Mouse (Mus musculus) bone marrow, adult 2 months (tissue): ENCODE measurements around the gene L1cam. TPM values are rescaled to one million over a fixed set of nuclear protein-coding genes. Genes with fewer than 3 reads are reported as not detected.

ENCODE experiments used
- H3K27ac ChIP-seq: fragments of 200-500 bp; 2 replicates; pipeline ENCODE4 v1.5.1; 2012; ENCODE audit warnings: low read depth, mild to moderate bottlenecking, control low read depth, inconsistent platforms, low read length; ENCODE audit not compliant: control insufficient read depth, poor library complexity, insufficient read depth
- H3K4me1 ChIP-seq: fragments of 200-500 bp; 2 replicates; pipeline ENCODE4 v1.6.1; 2011; ENCODE audit warnings: low read length; ENCODE audit not compliant: control insufficient read depth, insufficient read depth
- H3K4me3 ChIP-seq: fragments of 200-500 bp; replicated peaks from 2 replicates; pipeline ENCODE3; 2011; ENCODE audit warnings: mild to moderate bottlenecking, low read depth, low read length, control low read depth; ENCODE audit not compliant: control insufficient read depth
- CTCF ChIP-seq: fragments of 200-500 bp; IDR thresholded peaks from 2 replicates; pipeline ENCODE4 v1.5.1; 2011; ENCODE audit warnings: low read length, control low read depth; ENCODE audit not compliant: control insufficient read depth, insufficient read depth
- POLR2A ChIP-seq: fragments of 200-500 bp; IDR thresholded peaks from 2 replicates; pipeline ENCODE4 v1.6.1; 2011; ENCODE audit warnings: low read depth, mild to moderate bottlenecking, control low read depth, low read length, borderline replicate concordance; ENCODE audit not compliant: control insufficient read depth
- WGBS: fragments of 180-500 bp; shearing (Covaris S2); methylation state at CpG from one replicate; pipeline ENCODE4 v1.1.7; 2018; 5-methylcytosine and 5-hydroxymethylcytosine counted together
- polyA plus RNA-seq: library from polyadenylated mRNA; stranded (reverse); fragments of >200 nt; gene quantifications from 2 replicates; pipeline ENCODE4 v1.2.4, GENCODE M21; 2011; ENCODE audit warnings: low replicate concordance; ENCODE audit not compliant: missing spikeins, insufficient read depth, insufficient read length

The L1cam gene
- polyA plus RNA-seq, 1 experiment: 12.7 TPM

- no peaks in the 10 kb centered on the region for H3K4me1 ChIP-seq
- TF ChIP-seq POLR2A: no peak
- no peak for TF ChIP-seq CTCF
- no peak overlapping the region for H3K27ac ChIP-seq
- H3K4me3 ChIP-seq: no peak overlapping the region
Measured at GRCm38 (mm10) chrX:73871474-73871873, 24.4 kb downstream of the L1cam start.

GRCm38 (mm10) chrX:73869334-73869733, 26.6 kb downstream of the L1cam start:
- Histone ChIP-seq H3K27ac (no peak overlapping the region), H3K4me1 (no peaks in the 10 kb centered on the region), H3K4me3 (no peak overlapping the region)
- 11% methylated on average over 5 of the region's 5 CpGs for WGBS
- TF ChIP-seq CTCF (0 out of 2 replicates have a peak, but pooled peaks have one; percentile 4), POLR2A (no peak)

DNA sequence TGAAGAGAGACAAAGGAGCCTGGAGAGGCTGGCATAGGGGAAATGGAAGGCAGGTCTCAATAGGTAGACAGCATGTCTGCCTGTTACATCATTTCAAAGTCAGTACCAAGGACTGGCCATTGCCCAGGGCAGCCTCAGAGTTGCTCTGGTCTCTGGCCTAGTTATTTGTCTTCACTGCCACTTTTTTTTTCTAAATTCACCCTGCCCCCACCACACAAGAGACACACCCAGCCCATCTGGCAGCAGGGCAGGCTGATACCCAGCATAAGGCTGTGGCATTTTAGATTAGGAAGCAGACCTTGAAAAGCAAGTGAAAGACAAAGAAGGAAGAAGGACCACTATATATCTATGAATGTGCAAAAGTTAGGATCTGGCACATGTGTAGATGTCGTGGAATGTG, 28.1 kb downstream of the L1cam start:
- Histone ChIP-seq H3K4me3 (no peak overlapping the region), H3K4me1 (no peaks in the 10 kb centered on the region), H3K27ac (no peak overlapping the region)
- TF ChIP-seq CTCF (no peak), POLR2A (no peak)
- WGBS: 52% methylated on average over 1 of the region's 1 CpGs

GRCm38 (mm10) chrX:73867256-73867655, 28.6 kb downstream of the L1cam start:
- Histone ChIP-seq H3K4me1 (no peaks in the 10 kb centered on the region), H3K4me3 (no peak overlapping the region), H3K27ac (no peak overlapping the region)
- TF ChIP-seq CTCF (no peak), POLR2A (no peak)
- WGBS: 60% methylated on average over 3 of the region's 3 CpGs

DNA sequence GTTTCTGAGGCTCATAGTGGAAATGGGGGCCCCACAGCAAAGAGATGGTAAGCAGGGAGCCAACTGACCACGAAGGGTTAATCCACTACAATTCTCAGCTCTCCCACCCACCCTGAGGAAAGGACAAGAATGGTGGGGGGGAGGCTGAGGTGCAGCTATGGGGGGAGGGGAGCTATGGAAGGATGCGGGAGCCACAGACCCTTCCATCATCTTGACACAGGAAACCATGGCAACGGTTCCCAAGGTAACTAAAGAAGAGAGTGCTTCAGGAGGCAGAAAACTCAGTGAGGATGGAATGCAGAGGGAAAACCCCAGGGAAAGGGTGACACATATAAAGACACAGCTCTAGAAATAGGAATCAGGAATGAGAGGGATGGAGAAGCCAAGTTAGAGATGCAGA, 31.2 kb downstream of the L1cam start:
- no peak overlapping the region for H3K27ac ChIP-seq
- no peak overlapping the region for H3K4me3 ChIP-seq
- TF ChIP-seq CTCF (no peak), POLR2A (no peak)
- 59% methylated on average over 3 of the region's 3 CpGs for WGBS
- no peaks in the 10 kb centered on the region for H3K4me1 ChIP-seq

- TF ChIP-seq CTCF: no peak
- no peak for TF ChIP-seq POLR2A
- no peaks in the 10 kb centered on the region for H3K4me1 ChIP-seq
- H3K4me3 ChIP-seq: no peak overlapping the region
- no peak overlapping the region for H3K27ac ChIP-seq
- 56% methylated on average over 3 of the region's 3 CpGs for WGBS
Measured at GRCm38 (mm10) chrX:73855087-73855408, 40.9 kb downstream of the L1cam start.

GRCm38 (mm10) chrX:73854326-73855086, 41.4 kb downstream of the L1cam start:
- TF ChIP-seq POLR2A (no peak), CTCF (no peak)
- 75% methylated on average over 9 of the region's 9 CpGs for WGBS
- H3K27ac ChIP-seq: no peak overlapping the region
- H3K4me1 ChIP-seq: no peaks in the 10 kb centered on the region
- no peak overlapping the region for H3K4me3 ChIP-seq

DNA sequence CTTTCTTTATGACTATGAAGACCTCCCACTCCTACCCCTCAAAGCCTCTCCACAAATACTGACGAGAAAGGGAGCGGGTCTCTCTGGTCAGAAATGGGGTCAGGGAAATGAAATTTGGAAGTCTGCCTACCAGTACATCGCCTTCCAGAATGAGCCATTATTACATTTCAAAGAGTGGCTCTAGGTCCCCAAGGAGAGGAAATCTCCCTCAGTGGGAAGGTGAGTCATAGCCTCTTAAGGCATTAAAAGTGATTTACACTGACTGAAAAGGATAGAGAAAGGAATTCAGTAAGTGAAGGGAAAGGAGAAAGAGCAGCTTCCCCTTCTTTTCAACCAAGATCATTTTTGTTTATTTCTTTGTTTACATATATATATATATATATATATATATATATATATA, 59.2 kb downstream of the L1cam start:
- H3K27ac ChIP-seq: no peak overlapping the region
- H3K4me3 ChIP-seq: no peak overlapping the region
- no peaks in the 10 kb centered on the region for H3K4me1 ChIP-seq
- TF ChIP-seq POLR2A (no peak), CTCF (no peak)
- WGBS: 86% methylated on average over 3 of the region's 3 CpGs

GRCm38 (mm10) chrX:73835731-73836130, 60.2 kb downstream of the L1cam start:
- WGBS: 89% methylated on average over 1 of the region's 1 CpGs
- Histone ChIP-seq H3K27ac (no peak overlapping the region), H3K4me3 (no peak overlapping the region), H3K4me1 (no peaks in the 10 kb centered on the region)
- no peak for TF ChIP-seq CTCF
- no peak for TF ChIP-seq POLR2A
